Mouse (Mus musculus) forebrain, embryonic 14.5 days (tissue): ENCODE measurements around the gene Guca1b. TPM values are rescaled to one million over a fixed set of nuclear protein-coding genes. Genes with fewer than 3 reads are reported as not detected.
"Not testable (repeated sequence)": the region's sequence is repeated elsewhere in the genome, so short reads cannot be mapped to it uniquely, and the experiment has no call there.

Experiments
- ATAC-seq: fragments of 200-750 bp; cut with Nextera tagmentation; 2 replicates; pipeline ENCODE4 v1.8.0; 2017; ENCODE audit warnings: mild to moderate bottlenecking, moderate library complexity
- DNase-seq: peaks from one replicate; pipeline ENCODE4 v3.0.0-alpha.2; 2015; ENCODE audit warnings: low spot score
- H3K27ac ChIP-seq: fragments of 300-500 bp; sonication (generic); 2 replicates; pipeline ENCODE4 v1.5.1; 2014; ENCODE audit warnings: low read depth, mild to moderate bottlenecking, control low read depth, low read length, moderate library complexity
- H3K27me3 ChIP-seq: fragments of 300-500 bp; sonication (generic); replicated peaks from 2 replicates; pipeline ENCODE4 v1.6.1; 2014; ENCODE audit warnings: low read length, control low read depth, mixed read lengths; ENCODE audit not compliant: control insufficient read depth, insufficient read depth
- H3K36me3 ChIP-seq: fragments of 300-500 bp; sonication (generic); 2 replicates; pipeline ENCODE4 v1.6.1; 2014; ENCODE audit warnings: low read length, control low read depth; ENCODE audit not compliant: control insufficient read depth, insufficient read depth
- H3K4me1 ChIP-seq: fragments of 300-500 bp; sonication (generic); 2 replicates; pipeline ENCODE4 v1.6.1; 2014; ENCODE audit warnings: antibody characterized with exemption, low read length, control low read depth; ENCODE audit not compliant: control insufficient read depth, insufficient read depth
- H3K4me2 ChIP-seq: fragments of 300-500 bp; sonication (generic); 2 replicates; pipeline ENCODE4 v1.6.1; 2014; ENCODE audit warnings: mild to moderate bottlenecking, control low read depth, low read length
- H3K4me3 ChIP-seq: fragments of 300-500 bp; sonication (generic); 2 replicates; pipeline ENCODE4 v1.5.1; 2014; ENCODE audit warnings: low read depth, low read length, control low read depth
- H3K9ac ChIP-seq: fragments of 300-500 bp; sonication (generic); 2 replicates; pipeline ENCODE4 v1.6.1; 2014; ENCODE audit warnings: mild to moderate bottlenecking, low read length, control low read depth, moderate library complexity
- H3K9me3 ChIP-seq: fragments of 300-500 bp; sonication (generic); replicated peaks from 2 replicates; pipeline ENCODE4 v1.6.1; 2016; ENCODE audit warnings: low read length, control low read depth, mixed read lengths; ENCODE audit not compliant: control insufficient read depth
- WGBS: fragments of 180-500 bp; shearing (Covaris S2); extraction: QIAGEN DNeasy Blood & Tissue Kit; methylation state at CpG from one replicate; pipeline ENCODE4 v1.1.7; 2014; 5-methylcytosine and 5-hydroxymethylcytosine counted together
- polyA plus RNA-seq: library from polyadenylated mRNA; unstranded; fragments of >200 nt; fragmentation: Nextera tagmentation; extraction: Ambion mirVana; gene quantifications from 2 replicates; pipeline ENCODE4 v1.2.1, GENCODE M21; 2014

The Guca1b gene
- polyA plus RNA-seq, 1 experiment from 2014 or later, result 0.37 TPM

- no peak for ATAC-seq
- Histone ChIP-seq H3K4me3 (no peak within 1 kb of the TSS), H3K27me3 (peaks cover 20% of the 10 kb centered on the region; the same call in 1 of the 2 replicates), H3K9me3 (no peaks in the 10 kb centered on the region), H3K27ac (no peak within 1 kb of the TSS), H3K4me2 (no peak within 1 kb of the TSS), H3K36me3 (no peaks in the 10 kb centered on the region), H3K9ac (no peak within 1 kb of the TSS), H3K4me1 (0 out of 2 replicates have a peak, but pooled peaks cover 1% of the 10 kb centered on the region)
- 5% methylated on average over 10 of the region's 10 CpGs for WGBS
- no peak for DNase-seq
Observed at GRCm38 (mm10) chr17:47400451-47400850, 15.3 kb downstream of the Guca1b start, which contains the start of gene Guca1a. TSS of gene Guca1a (minus strand) at chr17:47400584.

GRCm38 (mm10) chr17:47407717-47408557 is 22.7 kb downstream of the Guca1b start:
- H3K4me3 ChIP-seq, result no peak overlapping the region
- H3K36me3 ChIP-seq, result no peaks in the 10 kb centered on the region
- ATAC-seq (no peak), DNase-seq (no peak)
- H3K27me3 ChIP-seq, result peaks cover 16% of the 10 kb centered on the region
- WGBS, result 59% methylated on average over 10 of the region's 10 CpGs
- no peak overlapping the region for H3K4me2 ChIP-seq
- H3K27ac ChIP-seq, result no peak overlapping the region
- no peaks in the 10 kb centered on the region for H3K4me1 ChIP-seq
- H3K9me3 ChIP-seq, result no peaks in the 10 kb centered on the region
- H3K9ac ChIP-seq, result no peak overlapping the region

- Histone ChIP-seq H3K36me3 (no peaks in the 10 kb centered on the region), H3K4me3 (no peak overlapping the region), H3K27me3 (peaks cover 16% of the 10 kb centered on the region), H3K9me3 (no peaks in the 10 kb centered on the region), H3K4me2 (no peak overlapping the region), H3K4me1 (no peaks in the 10 kb centered on the region), H3K27ac (no peak overlapping the region), H3K9ac (no peak overlapping the region)
- 25% methylated on average over 8 of the region's 8 CpGs for WGBS
- ATAC-seq, result no peak
- peak; percentile 59 for DNase-seq
Observed at GRCm38 (mm10) chr17:47408558-47408898, 23.3 kb downstream of the Guca1b start.

- not testable (repeated sequence) for H3K9me3 ChIP-seq, H3K9ac ChIP-seq, DNase-seq, H3K27ac ChIP-seq, H3K4me1 ChIP-seq, H3K36me3 ChIP-seq
- peaks cover 16% of the 10 kb centered on the region for H3K27me3 ChIP-seq
- WGBS, result 3% methylated on average over 74 of the region's 74 CpGs
- peak overlapping the region; percentile 49 for H3K4me2 ChIP-seq
- ATAC-seq, result peak; percentile 57; the same call in 1 of the 2 replicates
- peak overlapping the region; percentile 24 for H3K4me3 ChIP-seq
Observed at GRCm38 (mm10) chr17:47409897-47410861, 25.0 kb downstream of the Guca1b start.

- Histone ChIP-seq H3K27ac (no peak overlapping the region), H3K9ac (no peak overlapping the region), H3K27me3 (no peaks in the 10 kb centered on the region), H3K4me2 (no peak overlapping the region), H3K9me3 (no peaks in the 10 kb centered on the region), H3K4me3 (no peak overlapping the region), H3K4me1 (no peaks in the 10 kb centered on the region), H3K36me3 (no peaks in the 10 kb centered on the region)
- DNase-seq, result no peak
- ATAC-seq, result no peak
- WGBS, result 66% methylated on average over 2 of the region's 2 CpGs
Observed at GRCm38 (mm10) chr17:47420195-47420594, 35.0 kb downstream of the Guca1b start.

- Histone ChIP-seq H3K9me3 (no peaks in the 10 kb centered on the region), H3K4me1 (no peaks in the 10 kb centered on the region), H3K36me3 (no peaks in the 10 kb centered on the region), H3K9ac (no peak overlapping the region), H3K4me3 (no peak overlapping the region), H3K27ac (no peak overlapping the region), H3K27me3 (no peaks in the 10 kb centered on the region), H3K4me2 (no peak overlapping the region)
- 91% methylated on average over 3 of the region's 3 CpGs for WGBS
- ATAC-seq (no peak), DNase-seq (no peak)
Observed at GRCm38 (mm10) chr17:47421566-47421965, 36.4 kb downstream of the Guca1b start.

GRCm38 (mm10) chr17:47422616-47423015 is 37.4 kb downstream of the Guca1b start:
- not testable (repeated sequence) for H3K4me3 ChIP-seq, H3K4me2 ChIP-seq, DNase-seq, H3K9me3 ChIP-seq, ATAC-seq, H3K27ac ChIP-seq, H3K36me3 ChIP-seq, H3K4me1 ChIP-seq, H3K9ac ChIP-seq, H3K27me3 ChIP-seq
- 96% methylated on average over 1 of the region's 1 CpGs for WGBS

- ATAC-seq (no peak), DNase-seq (no peak)
- Histone ChIP-seq H3K27ac (no peak overlapping the region), H3K4me2 (no peak overlapping the region), H3K27me3 (no peaks in the 10 kb centered on the region), H3K4me3 (no peak overlapping the region), H3K9ac (no peak overlapping the region), H3K36me3 (no peaks in the 10 kb centered on the region), H3K4me1 (no peaks in the 10 kb centered on the region), H3K9me3 (no peaks in the 10 kb centered on the region)
- 69% methylated on average over 6 of the region's 6 CpGs for WGBS
Observed at GRCm38 (mm10) chr17:47424186-47424585, 39.0 kb downstream of the Guca1b start.
